Mouse (Mus musculus): ENCODE data around the gene Papss2.

The Papss2 gene

GRCm38 (mm10) chr19:32601033-32601770 lies 5.6 kb downstream of the Papss2 start:
- DNase-seq = no peak

- no peak for DNase-seq
Measured at GRCm38 (mm10) chr19:32603466-32603865, 7.9 kb downstream of the Papss2 start.

GRCm38 (mm10) chr19:32604127-32604526 lies 8.5 kb downstream of the Papss2 start:
- DNase-seq = no peak

- no peak for DNase-seq
Measured at GRCm38 (mm10) chr19:32604563-32605252, 9.1 kb downstream of the Papss2 start.

- no peak for DNase-seq
Measured at GRCm38 (mm10) chr19:32606227-32606827, 10.7 kb downstream of the Papss2 start.

GRCm38 (mm10) chr19:32607036-32607435 lies 11.4 kb downstream of the Papss2 start:
- DNase-seq = no peak

GRCm38 (mm10) chr19:32611386-32612092 lies 15.9 kb downstream of the Papss2 start:
- no peak for DNase-seq

- no peak for DNase-seq
Measured at GRCm38 (mm10) chr19:32614046-32614771, 18.6 kb downstream of the Papss2 start.

- no peak for DNase-seq
Measured at GRCm38 (mm10) chr19:32614772-32615099, 19.1 kb downstream of the Papss2 start.

GRCm38 (mm10) chr19:32616646-32617045 lies 21.1 kb downstream of the Papss2 start:
- no peak for DNase-seq

- DNase-seq = no peak
Measured at GRCm38 (mm10) chr19:32619739-32620138, 24.1 kb downstream of the Papss2 start.

- no peak for DNase-seq
Measured at GRCm38 (mm10) chr19:32620859-32621445, 25.4 kb downstream of the Papss2 start.

- no peak for DNase-seq
Measured at GRCm38 (mm10) chr19:32622142-32622541, 26.6 kb downstream of the Papss2 start.

- no peak for DNase-seq
Measured at GRCm38 (mm10) chr19:32626768-32627331, 31.3 kb downstream of the Papss2 start.

- no peak for DNase-seq
Measured at GRCm38 (mm10) chr19:32627631-32628030, 32.0 kb downstream of the Papss2 start.

GRCm38 (mm10) chr19:32628572-32629132 lies 33.1 kb downstream of the Papss2 start:
- DNase-seq = no peak

- DNase-seq = no peak
Measured at GRCm38 (mm10) chr19:32634916-32635315, 39.3 kb downstream of the Papss2 start.

- no peak for DNase-seq
Measured at GRCm38 (mm10) chr19:32637357-32638275, 42.0 kb downstream of the Papss2 start.

GRCm38 (mm10) chr19:32638276-32638903 lies 42.8 kb downstream of the Papss2 start:
- DNase-seq = no peak

- DNase-seq = no peak
Measured at GRCm38 (mm10) chr19:32641535-32641934, 45.9 kb downstream of the Papss2 start.
